Mouse (Mus musculus): ENCODE results near the gene Etv4. TPM values are rescaled to one million over a fixed set of nuclear protein-coding genes. Genes with fewer than 3 reads are reported as not detected.

Gene Etv4
- polyA plus RNA-seq, 1 experiment from 2014 or later, result 0.15 TPM

DNA sequence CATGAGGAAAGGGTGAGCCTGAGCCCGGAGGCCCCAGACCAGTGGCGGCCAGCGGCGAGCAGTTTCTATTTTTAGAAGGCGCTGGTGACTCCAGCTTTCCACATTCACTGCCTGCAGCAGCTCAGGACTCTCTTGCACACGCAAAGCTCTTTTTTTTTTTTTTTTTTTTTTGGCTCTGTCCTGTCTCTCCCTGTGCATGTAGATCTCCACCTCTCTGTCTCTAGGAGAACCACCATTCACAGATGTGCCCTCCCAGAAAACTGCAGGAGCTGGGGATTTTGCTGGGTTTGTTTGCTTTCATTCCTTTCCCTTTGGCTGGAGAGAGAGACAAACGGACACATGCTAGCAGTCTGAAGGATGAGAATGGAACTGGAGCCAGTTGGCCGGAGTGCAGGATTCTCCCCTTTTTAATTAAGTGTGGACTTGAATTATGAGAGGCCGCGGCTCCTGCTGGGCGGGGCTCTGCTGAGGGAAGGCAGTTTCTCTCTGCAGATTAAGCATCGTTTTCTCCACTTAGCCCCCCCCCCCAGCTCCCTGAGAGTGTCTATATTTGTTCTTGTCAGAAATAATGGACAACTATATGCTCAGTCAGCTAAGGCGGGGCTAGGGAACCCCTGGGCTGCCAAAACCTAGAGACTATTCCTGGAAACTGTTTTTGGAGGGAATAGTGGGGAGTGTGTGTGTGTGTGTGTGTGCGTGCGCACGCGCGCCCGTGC is 5.8 kb upstream of the Etv4 start:
- Histone ChIP-seq H3K36me3 (ENCODE audit: control insufficient read depth, insufficient read depth) (no peaks in the 10 kb centered on the region), H3K4me2 (ENCODE audit: low read depth, low read length) (no peak overlapping the region), H3K4me3 (ENCODE audit: low read depth, low read length) (no peak overlapping the region), H3K9ac (ENCODE audit: low read depth, low read length) (no peak overlapping the region), H3K4me1 (ENCODE audit: control insufficient read depth, low read depth, low read length) (no peaks in the 10 kb centered on the region), H3K27ac (ENCODE audit: low read length) (no peak overlapping the region), H3K27me3 (ENCODE audit: control insufficient read depth, insufficient read depth, low read depth, low read length) (peaks cover 14% of the 10 kb centered on the region), H3K9me3 (replicated peaks; ENCODE audit: control insufficient read depth, low read length) (no peaks in the 10 kb centered on the region)
- WGBS (ENCODE audit: insufficient replicate concordance), result 37% methylated on average over 19 of the region's 19 CpGs
- ATAC-seq (ENCODE audit: low read depth), result no peak

DNA sequence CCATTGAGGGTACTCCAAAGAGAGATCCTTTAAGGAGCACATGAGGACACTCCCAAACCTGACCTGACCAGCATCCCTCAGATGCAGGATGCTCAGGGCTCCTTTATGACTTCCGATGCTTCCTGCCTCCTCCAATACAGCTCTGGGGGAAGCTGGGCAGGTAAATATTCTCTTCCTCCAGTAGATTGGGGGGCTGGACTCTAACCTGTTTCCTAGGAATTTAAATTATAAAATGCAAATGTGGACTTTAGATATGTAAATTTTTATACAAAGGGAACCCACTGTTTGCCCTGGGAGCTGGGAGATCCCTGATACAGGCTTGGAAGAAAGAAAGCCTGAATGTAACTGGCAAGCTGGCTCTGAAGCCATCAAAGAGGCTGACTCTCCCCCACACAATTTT is 2.3 kb upstream of the Etv4 start:
- Histone ChIP-seq H3K36me3 (ENCODE audit: control insufficient read depth, insufficient read depth) (no peaks in the 10 kb centered on the region), H3K4me2 (ENCODE audit: low read depth, low read length) (no peak overlapping the region), H3K4me1 (ENCODE audit: control insufficient read depth, low read depth, low read length) (peaks cover 5% of the 10 kb centered on the region), H3K9me3 (replicated peaks; ENCODE audit: control insufficient read depth, low read length) (no peaks in the 10 kb centered on the region), H3K27ac (ENCODE audit: low read length) (no peak overlapping the region), H3K27me3 (ENCODE audit: control insufficient read depth, insufficient read depth, low read depth, low read length) (peaks cover 49% of the 10 kb centered on the region), H3K4me3 (ENCODE audit: low read depth, low read length) (no peak overlapping the region), H3K9ac (ENCODE audit: low read depth, low read length) (no peak overlapping the region)
- no peak for ATAC-seq (ENCODE audit: low read depth)
- 77% methylated on average over 1 of the region's 1 CpGs for WGBS (ENCODE audit: insufficient replicate concordance)

DNA sequence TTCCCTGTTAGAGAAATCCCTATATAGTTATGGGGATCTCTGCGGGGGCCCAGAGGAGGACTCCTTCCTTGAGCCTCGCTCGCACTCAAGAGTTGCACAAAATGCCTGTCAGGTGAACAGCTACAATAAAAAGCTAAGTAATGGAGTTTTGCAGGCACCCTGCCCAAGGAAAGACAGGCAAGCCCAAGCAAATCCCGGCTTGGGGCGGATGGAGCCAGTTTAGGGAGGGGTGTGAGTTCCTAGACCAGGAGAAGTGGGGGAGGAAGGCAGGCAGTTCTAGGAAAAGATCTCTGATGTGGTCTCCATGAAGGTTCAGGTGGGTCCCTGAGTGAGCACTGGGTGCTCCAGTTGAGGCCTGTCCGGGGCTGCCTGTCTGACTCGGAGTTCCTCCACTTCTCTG is 1.5 kb upstream of the Etv4 start:
- Histone ChIP-seq H3K4me3 (ENCODE audit: low read depth, low read length) (no peak overlapping the region), H3K27ac (ENCODE audit: low read length) (no peak overlapping the region), H3K9me3 (replicated peaks; ENCODE audit: control insufficient read depth, low read length) (no peaks in the 10 kb centered on the region), H3K36me3 (ENCODE audit: control insufficient read depth, insufficient read depth) (no peaks in the 10 kb centered on the region), H3K4me1 (ENCODE audit: control insufficient read depth, low read depth, low read length) (peaks cover 5% of the 10 kb centered on the region), H3K9ac (ENCODE audit: low read depth, low read length) (no peak overlapping the region), H3K4me2 (ENCODE audit: low read depth, low read length) (no peak overlapping the region), H3K27me3 (ENCODE audit: control insufficient read depth, insufficient read depth, low read depth, low read length) (peaks cover 57% of the 10 kb centered on the region)
- ATAC-seq (ENCODE audit: low read depth), result no peak
- 58% methylated on average over 7 of the region's 7 CpGs for WGBS (ENCODE audit: insufficient replicate concordance)

DNA sequence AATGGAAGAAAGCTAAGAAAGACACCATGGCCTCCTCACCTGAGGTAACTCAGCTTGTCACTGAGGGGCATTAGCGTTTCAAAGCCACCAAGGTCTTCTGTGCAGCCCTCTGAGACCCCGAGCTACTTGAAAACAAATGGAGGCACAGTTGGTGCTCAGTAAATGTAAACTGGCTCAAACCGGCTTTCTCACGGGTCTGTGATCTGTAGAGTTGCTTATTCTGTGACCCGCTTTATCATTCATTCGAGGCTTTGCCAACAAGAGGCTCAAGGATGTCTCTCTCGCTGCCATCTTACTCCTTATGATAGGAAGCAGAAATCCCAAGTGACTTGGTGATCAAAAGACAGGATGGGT is 658 bp upstream of the Etv4 start:
- H3K27me3 ChIP-seq (ENCODE audit: control insufficient read depth, insufficient read depth, low read depth, low read length), result peaks cover 60% of the 10 kb centered on the region
- WGBS (ENCODE audit: insufficient replicate concordance), result 9% methylated on average over 7 of the region's 7 CpGs
- ATAC-seq (ENCODE audit: low read depth), result no peak
- H3K27ac ChIP-seq (ENCODE audit: low read length), result no peak overlapping the region
- H3K36me3 ChIP-seq (ENCODE audit: control insufficient read depth, insufficient read depth), result no peaks in the 10 kb centered on the region
- H3K4me3 ChIP-seq (ENCODE audit: low read depth, low read length), result no peak overlapping the region
- no peaks in the 10 kb centered on the region for H3K9me3 ChIP-seq (replicated peaks; ENCODE audit: control insufficient read depth, low read length)
- peaks cover 5% of the 10 kb centered on the region for H3K4me1 ChIP-seq (ENCODE audit: control insufficient read depth, low read depth, low read length)
- H3K9ac ChIP-seq (ENCODE audit: low read depth, low read length), result no peak overlapping the region
- peak overlapping the region; percentile 72 for H3K4me2 ChIP-seq (ENCODE audit: low read depth, low read length)

DNA sequence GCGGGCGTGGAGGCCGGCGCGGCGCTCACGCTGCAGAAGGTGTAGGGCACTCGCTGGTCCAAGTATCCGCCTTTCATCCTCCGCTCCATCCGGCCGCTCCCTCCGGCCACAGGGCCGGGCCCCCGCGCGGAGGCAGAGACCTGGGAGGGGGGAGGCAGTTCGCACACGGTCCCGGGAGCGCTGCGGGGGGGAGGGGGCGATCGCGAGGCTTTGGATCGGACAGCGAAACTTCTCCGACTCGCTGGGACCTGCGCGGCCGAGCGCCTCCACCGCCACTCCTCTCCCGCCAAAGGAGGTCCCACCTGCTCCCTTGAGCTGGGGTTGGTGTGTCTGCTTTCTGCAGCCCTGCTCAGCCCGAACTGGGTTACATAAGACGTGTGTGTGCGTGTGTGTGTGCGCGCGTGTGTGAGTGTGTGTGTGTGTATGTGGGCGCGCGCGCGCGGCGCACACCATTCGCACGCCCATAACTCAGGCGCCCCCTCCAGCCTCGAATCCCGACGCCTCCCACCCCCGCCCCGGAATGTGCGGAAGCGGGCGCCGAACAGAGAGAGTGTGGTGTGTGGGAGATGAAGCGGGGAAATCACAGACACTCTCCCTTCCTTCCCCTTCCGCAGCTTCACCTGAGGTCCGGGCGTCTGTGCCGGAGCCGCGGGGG is 556 bp downstream of the Etv4 start:
- Histone ChIP-seq H3K4me3 (ENCODE audit: low read depth, low read length) (peak overlapping the region; percentile 52), H3K4me1 (ENCODE audit: control insufficient read depth, low read depth, low read length) (peaks cover 5% of the 10 kb centered on the region), H3K27ac (ENCODE audit: low read length) (no peak overlapping the region), H3K9ac (ENCODE audit: low read depth, low read length) (no peak overlapping the region; the same call in 1 of the 2 replicates), H3K36me3 (ENCODE audit: control insufficient read depth, insufficient read depth) (no peaks in the 10 kb centered on the region), H3K9me3 (replicated peaks; ENCODE audit: control insufficient read depth, low read length) (no peaks in the 10 kb centered on the region), H3K4me2 (ENCODE audit: low read depth, low read length) (peak overlapping the region; percentile 72), H3K27me3 (ENCODE audit: control insufficient read depth, insufficient read depth, low read depth, low read length) (peaks cover 60% of the 10 kb centered on the region)
- ATAC-seq (ENCODE audit: low read depth), result no peak
- 0% methylated on average over 39 of the region's 67 CpGs for WGBS (ENCODE audit: insufficient replicate concordance)

DNA sequence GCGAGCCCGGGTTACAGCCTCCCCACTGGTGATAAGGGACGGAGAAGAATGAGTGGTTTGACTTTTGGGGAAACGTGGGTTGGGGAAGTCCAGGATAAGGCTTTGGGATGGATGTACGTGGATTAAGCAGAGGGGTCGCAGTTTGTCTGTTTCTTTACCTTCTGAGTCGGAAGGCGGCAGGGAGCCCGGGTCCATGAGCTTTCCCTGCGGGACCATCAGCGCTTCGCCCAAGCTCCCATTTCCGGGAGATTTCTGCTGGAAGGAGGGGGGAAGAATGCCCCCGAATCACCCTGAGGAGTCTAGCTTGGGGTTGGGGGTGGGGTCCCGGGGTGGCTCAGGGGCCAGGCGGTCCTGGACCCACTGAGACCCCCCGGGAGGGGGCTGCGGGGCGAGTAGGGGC is 1.1 kb downstream of the Etv4 start:
- Histone ChIP-seq H3K4me2 (ENCODE audit: low read depth, low read length) (peak overlapping the region; percentile 72), H3K36me3 (ENCODE audit: control insufficient read depth, insufficient read depth) (no peaks in the 10 kb centered on the region), H3K4me3 (ENCODE audit: low read depth, low read length) (peak overlapping the region; percentile 52), H3K9ac (ENCODE audit: low read depth, low read length) (no peak overlapping the region), H3K4me1 (ENCODE audit: control insufficient read depth, low read depth, low read length) (peaks cover 5% of the 10 kb centered on the region), H3K27ac (ENCODE audit: low read length) (no peak overlapping the region), H3K9me3 (replicated peaks; ENCODE audit: control insufficient read depth, low read length) (no peaks in the 10 kb centered on the region), H3K27me3 (ENCODE audit: control insufficient read depth, insufficient read depth, low read depth, low read length) (peaks cover 60% of the 10 kb centered on the region)
- 3% methylated on average over 16 of the region's 19 CpGs for WGBS (ENCODE audit: insufficient replicate concordance)
- no peak for ATAC-seq (ENCODE audit: low read depth)

DNA sequence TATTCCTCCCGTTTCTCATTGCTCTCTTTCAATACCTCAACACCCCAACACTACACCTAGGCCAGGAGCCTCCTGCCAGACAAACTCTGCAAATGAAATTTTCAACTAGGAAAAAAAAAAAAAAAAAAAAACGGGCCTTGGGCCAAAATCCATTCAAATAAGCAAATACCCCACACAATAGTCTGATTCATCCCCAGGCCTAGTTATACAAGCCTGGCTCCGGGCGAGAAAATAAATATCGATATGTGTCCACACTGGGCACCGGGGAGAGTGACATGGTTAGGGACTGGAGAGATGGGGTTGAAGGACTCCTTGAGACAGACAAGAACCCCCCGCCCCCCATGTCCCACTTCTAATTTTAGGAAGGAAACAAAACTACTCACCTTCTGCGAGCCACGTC is 1.6 kb downstream of the Etv4 start:
- no peak for ATAC-seq (ENCODE audit: low read depth)
- Histone ChIP-seq H3K4me1 (ENCODE audit: control insufficient read depth, low read depth, low read length) (peaks cover 5% of the 10 kb centered on the region), H3K4me3 (ENCODE audit: low read depth, low read length) (no peak overlapping the region), H3K4me2 (ENCODE audit: low read depth, low read length) (no peak overlapping the region), H3K9ac (ENCODE audit: low read depth, low read length) (no peak overlapping the region), H3K27me3 (ENCODE audit: control insufficient read depth, insufficient read depth, low read depth, low read length) (peaks cover 60% of the 10 kb centered on the region), H3K36me3 (ENCODE audit: control insufficient read depth, insufficient read depth) (no peaks in the 10 kb centered on the region), H3K27ac (ENCODE audit: low read length) (no peak overlapping the region), H3K9me3 (replicated peaks; ENCODE audit: control insufficient read depth, low read length) (no peaks in the 10 kb centered on the region)
- WGBS (ENCODE audit: insufficient replicate concordance), result 28% methylated on average over 9 of the region's 9 CpGs

DNA sequence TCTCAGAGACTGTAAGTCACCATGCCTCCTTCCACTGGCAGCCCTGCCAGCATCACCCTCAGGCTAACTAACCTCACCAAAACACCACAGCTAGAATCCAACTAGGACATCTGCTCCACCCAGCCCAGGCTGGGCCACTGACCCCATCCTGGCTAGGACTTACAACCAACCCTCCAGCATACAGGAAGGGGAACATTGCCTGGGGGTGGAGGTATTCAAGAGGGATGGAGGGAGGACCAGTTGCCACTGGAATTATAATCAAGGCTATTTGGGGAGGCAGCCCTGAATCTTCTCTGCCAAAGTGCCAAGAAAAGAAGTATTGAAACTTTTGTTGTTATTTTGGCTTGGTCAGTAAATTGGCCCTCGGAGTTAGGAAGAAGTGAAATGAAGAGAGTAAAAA is 2.0 kb downstream of the Etv4 start:
- WGBS (ENCODE audit: insufficient replicate concordance), result 44% methylated on average over 1 of the region's 1 CpGs
- Histone ChIP-seq H3K36me3 (ENCODE audit: control insufficient read depth, insufficient read depth) (no peaks in the 10 kb centered on the region), H3K4me2 (ENCODE audit: low read depth, low read length) (no peak overlapping the region), H3K4me3 (ENCODE audit: low read depth, low read length) (no peak overlapping the region), H3K27me3 (ENCODE audit: control insufficient read depth, insufficient read depth, low read depth, low read length) (peaks cover 60% of the 10 kb centered on the region), H3K9ac (ENCODE audit: low read depth, low read length) (no peak overlapping the region), H3K9me3 (replicated peaks; ENCODE audit: control insufficient read depth, low read length) (no peaks in the 10 kb centered on the region), H3K27ac (ENCODE audit: low read length) (no peak overlapping the region), H3K4me1 (ENCODE audit: control insufficient read depth, low read depth, low read length) (peaks cover 5% of the 10 kb centered on the region)
- ATAC-seq (ENCODE audit: low read depth), result no peak

DNA sequence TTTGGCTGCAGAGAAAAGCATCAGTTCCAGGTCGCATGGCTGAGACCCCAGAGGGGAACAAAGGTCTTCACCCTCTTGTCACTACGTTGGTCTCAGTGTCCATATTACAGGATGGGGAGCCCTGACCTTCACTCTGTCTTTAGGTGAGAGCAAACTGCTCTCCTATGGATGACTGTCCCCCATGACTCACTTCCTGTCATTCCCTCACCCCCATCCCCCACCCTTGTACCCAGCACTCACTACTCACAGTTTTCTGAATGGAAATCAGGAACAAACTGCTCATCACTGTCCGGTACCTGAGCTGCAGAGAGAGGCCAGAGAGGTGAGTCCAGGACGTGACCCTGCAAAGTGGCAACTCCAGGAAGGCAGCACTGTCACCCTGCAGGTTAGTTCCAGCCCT is 8.3 kb downstream of the Etv4 start:
- Histone ChIP-seq H3K27me3 (ENCODE audit: control insufficient read depth, insufficient read depth, low read depth, low read length) (peaks cover 11% of the 10 kb centered on the region), H3K4me2 (ENCODE audit: low read depth, low read length) (no peak overlapping the region), H3K27ac (ENCODE audit: low read length) (no peak overlapping the region), H3K4me1 (ENCODE audit: control insufficient read depth, low read depth, low read length) (no peaks in the 10 kb centered on the region), H3K4me3 (ENCODE audit: low read depth, low read length) (no peak overlapping the region), H3K9ac (ENCODE audit: low read depth, low read length) (no peak overlapping the region), H3K9me3 (replicated peaks; ENCODE audit: control insufficient read depth, low read length) (no peaks in the 10 kb centered on the region), H3K36me3 (ENCODE audit: control insufficient read depth, insufficient read depth) (no peaks in the 10 kb centered on the region)
- 31% methylated on average over 4 of the region's 4 CpGs for WGBS (ENCODE audit: insufficient replicate concordance)
- ATAC-seq (ENCODE audit: low read depth), result no peak
